Mouse (Mus musculus) heart, embryonic 10.5 days (tissue): ENCODE measurements at regions not wholly inside any gene's neighbourhood (a gene's known extent, or its start where the extent isn't known, plus 50 kb on each side); places are given as distances from the start of the nearest gene placed in this dataset.
A peak's percentile ranks its signal among the peaks of the same experiment; 100 is the strongest.

Experiments used
- DNase-seq: peaks from one replicate; pipeline ENCODE4 v3.0.0-alpha.2; 2017; ENCODE audit warnings: low spot score
- H3K27ac ChIP-seq: fragments of 300-500 bp; sonication (generic); 2 replicates; pipeline ENCODE4 v1.5.1; 2016; ENCODE audit warnings: mild to moderate bottlenecking
- H3K27me3 ChIP-seq: fragments of 300-500 bp; sonication (generic); 2 replicates; pipeline ENCODE4 v1.6.1; 2016; ENCODE audit warnings: mild to moderate bottlenecking; ENCODE audit not compliant: poor library complexity, insufficient read depth, severe bottlenecking
- H3K36me3 ChIP-seq: fragments of 300-500 bp; sonication (generic); 2 replicates; pipeline ENCODE4 v1.6.1; 2016; ENCODE audit warnings: mild to moderate bottlenecking, moderate library complexity
- H3K4me1 ChIP-seq: fragments of 300-500 bp; sonication (generic); 2 replicates; pipeline ENCODE4 v1.6.1; 2016; ENCODE audit warnings: mild to moderate bottlenecking
- H3K4me3 ChIP-seq: fragments of 300-500 bp; sonication (generic); 2 replicates; pipeline ENCODE4 v1.5.1; 2016; ENCODE audit warnings: mild to moderate bottlenecking, moderate library complexity
- H3K9me3 ChIP-seq: fragments of 300-500 bp; sonication (generic); 2 replicates; pipeline ENCODE4 v1.6.1; 2016; ENCODE audit warnings: mild to moderate bottlenecking, moderate library complexity
- WGBS: fragments of 180-500 bp; shearing (Covaris S2); methylation state at CpG from one replicate; pipeline ENCODE4 v1.1.7; 2016; 5-methylcytosine and 5-hydroxymethylcytosine counted together

GRCm38 (mm10) chr14:24911621-24912020 is 424.7 kb downstream of the Rps24 start:
- Histone ChIP-seq H3K27me3 (no peaks in the 10 kb centered on the region), H3K36me3 (no peaks in the 10 kb centered on the region), H3K4me3 (no peak overlapping the region), H3K27ac (peak overlapping the region; percentile 78), H3K9me3 (no peaks in the 10 kb centered on the region), H3K4me1 (peaks cover 33% of the 10 kb centered on the region)
- WGBS, result 50% methylated on average over 6 of the region's 6 CpGs
- no peak for DNase-seq

- Histone ChIP-seq H3K27ac (no peak overlapping the region), H3K4me3 (no peak overlapping the region), H3K27me3 (no peaks in the 10 kb centered on the region), H3K4me1 (peaks cover 10% of the 10 kb centered on the region), H3K9me3 (no peaks in the 10 kb centered on the region), H3K36me3 (no peaks in the 10 kb centered on the region)
- 89% methylated on average over 3 of the region's 3 CpGs for WGBS
- peak; percentile 48 for DNase-seq
Measured at GRCm38 (mm10) chr14:24919056-24919455, 432.1 kb downstream of the Rps24 start.

- peaks cover 10% of the 10 kb centered on the region for H3K4me1 ChIP-seq
- H3K36me3 ChIP-seq, result no peaks in the 10 kb centered on the region
- H3K9me3 ChIP-seq, result no peaks in the 10 kb centered on the region
- no peak overlapping the region for H3K4me3 ChIP-seq
- no peak overlapping the region for H3K27ac ChIP-seq
- peak; percentile 61 for DNase-seq
- H3K27me3 ChIP-seq, result 0 out of 2 replicates have a peak, but pooled peaks cover 5% of the 10 kb centered on the region
- WGBS, result 85% methylated on average over 10 of the region's 10 CpGs
Measured at GRCm38 (mm10) chr14:24922006-24922405, 435.1 kb downstream of the Rps24 start.

DNA sequence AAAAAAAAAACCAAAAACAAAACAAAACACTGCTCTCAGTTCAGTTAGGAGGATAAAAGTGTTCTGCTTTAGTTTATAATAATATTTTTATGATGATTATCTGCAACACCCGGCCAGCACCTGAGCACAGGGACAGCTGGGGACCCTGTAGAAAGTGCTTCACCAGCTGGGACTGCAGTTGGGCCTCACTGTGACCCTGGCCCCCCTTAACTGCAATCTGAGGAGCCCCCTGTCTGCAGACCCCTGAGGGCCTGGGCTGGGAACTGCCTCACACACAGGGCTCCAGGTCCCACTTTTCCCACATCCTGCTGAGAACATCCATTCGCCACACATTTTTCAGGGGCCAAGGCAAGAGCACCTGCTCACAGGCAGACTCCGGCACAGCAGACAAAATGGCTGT is 437.6 kb downstream of the Rps24 start:
- no peak for DNase-seq
- WGBS, result 82% methylated on average over 3 of the region's 3 CpGs
- no peak overlapping the region for H3K27ac ChIP-seq

GRCm38 (mm10) chr14:24926086-24927048 is 439.4 kb downstream of the Rps24 start:
- WGBS, result 62% methylated on average over 11 of the region's 11 CpGs

More for the DNA sequence above, 437.6 kb downstream of the Rps24 start:
- Histone ChIP-seq H3K4me3 (no peak overlapping the region), H3K36me3 (no peaks in the 10 kb centered on the region), H3K9me3 (no peaks in the 10 kb centered on the region), H3K4me1 (peaks cover 10% of the 10 kb centered on the region), H3K27me3 (0 out of 2 replicates have a peak, but pooled peaks cover 5% of the 10 kb centered on the region)

DNA sequence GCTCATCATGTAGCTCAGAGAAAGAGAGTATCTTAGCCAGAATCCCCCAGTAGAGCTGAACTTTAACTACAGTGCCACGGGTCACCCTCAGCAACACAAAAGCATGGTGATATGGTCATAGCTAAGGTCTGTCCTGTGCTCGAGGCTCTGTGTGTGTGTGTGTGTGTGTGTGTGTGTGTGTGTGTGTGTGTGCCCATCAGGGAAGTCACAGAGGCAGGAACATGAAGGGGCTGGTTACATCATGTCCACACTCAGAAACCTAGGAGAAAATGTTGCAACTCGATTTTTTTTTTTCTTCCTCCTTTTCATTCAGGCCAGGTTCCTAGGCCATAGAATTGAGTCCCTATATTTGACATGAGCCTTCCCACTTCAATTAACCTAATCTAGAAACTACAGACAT is 441.8 kb downstream of the Rps24 start:
- Histone ChIP-seq H3K9me3 (no peaks in the 10 kb centered on the region), H3K36me3 (no peaks in the 10 kb centered on the region), H3K27me3 (0 out of 2 replicates have a peak, but pooled peaks cover 5% of the 10 kb centered on the region), H3K4me1 (peaks cover 25% of the 10 kb centered on the region), H3K27ac (no peak overlapping the region), H3K4me3 (no peak overlapping the region)
- 74% methylated on average over 3 of the region's 3 CpGs for WGBS
- DNase-seq, result no peak

More at GRCm38 (mm10) chr14:24926086-24927048, 439.4 kb downstream of the Rps24 start:
- Histone ChIP-seq H3K4me1 (peaks cover 25% of the 10 kb centered on the region), H3K36me3 (no peaks in the 10 kb centered on the region), H3K27ac (no peak overlapping the region), H3K4me3 (no peak overlapping the region), H3K9me3 (no peaks in the 10 kb centered on the region), H3K27me3 (0 out of 2 replicates have a peak, but pooled peaks cover 5% of the 10 kb centered on the region)
- DNase-seq, result no peak

DNA sequence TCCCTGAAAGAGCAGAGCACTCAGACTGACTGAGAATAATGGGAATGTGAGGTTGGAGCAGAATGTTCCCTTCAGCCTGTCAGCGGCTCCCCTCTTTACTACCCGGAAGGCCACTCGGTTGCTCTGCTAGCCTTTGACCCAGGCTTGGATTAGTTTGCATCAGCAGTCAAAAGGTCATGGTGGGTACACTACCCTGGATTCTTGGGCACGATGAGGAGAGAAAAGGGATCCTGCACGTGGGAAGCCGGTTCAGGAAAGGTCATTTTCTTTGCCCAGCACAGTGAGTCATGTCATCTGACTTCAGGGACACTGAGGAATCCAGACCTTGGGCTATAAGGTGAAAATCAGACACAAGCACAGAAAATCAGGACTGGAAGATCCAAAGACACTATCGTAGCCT is 443.3 kb downstream of the Rps24 start:
- WGBS, result 46% methylated on average over 7 of the region's 7 CpGs
- Histone ChIP-seq H3K27ac (peak overlapping the region; percentile 62), H3K4me3 (no peak overlapping the region), H3K27me3 (0 out of 2 replicates have a peak, but pooled peaks cover 3% of the 10 kb centered on the region), H3K4me1 (peaks cover 25% of the 10 kb centered on the region), H3K9me3 (no peaks in the 10 kb centered on the region), H3K36me3 (no peaks in the 10 kb centered on the region)
- DNase-seq, result no peak

DNA sequence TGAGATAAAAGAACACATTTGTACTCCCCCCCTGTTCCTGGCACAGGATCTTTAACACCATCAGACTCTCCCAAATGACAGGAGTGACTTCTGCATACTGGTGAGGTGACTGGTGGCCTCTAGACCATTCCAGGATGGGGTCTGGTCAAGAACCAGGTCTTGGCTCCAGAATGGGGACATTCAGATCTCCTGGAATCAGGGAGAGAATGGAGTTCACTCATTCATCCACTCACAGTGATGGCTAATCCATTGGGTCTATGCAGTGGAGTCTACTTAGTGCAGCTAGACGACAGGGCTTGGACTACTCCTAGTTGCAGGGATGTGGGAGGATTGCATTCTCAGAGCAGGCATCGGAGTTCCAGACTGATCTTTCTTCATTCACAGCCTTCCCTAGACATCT is 451.0 kb downstream of the Rps24 start:
- H3K27me3 ChIP-seq, result no peaks in the 10 kb centered on the region
- 84% methylated on average over 2 of the region's 2 CpGs for WGBS
- peak; percentile 62 for DNase-seq

GRCm38 (mm10) chr14:24939068-24939467 is 452.1 kb downstream of the Rps24 start:
- H3K4me1 ChIP-seq, result 0 out of 2 replicates have a peak, but pooled peaks cover 6% of the 10 kb centered on the region
- WGBS, result 81% methylated on average over 4 of the region's 4 CpGs
- H3K36me3 ChIP-seq, result no peaks in the 10 kb centered on the region
- no peak overlapping the region for H3K4me3 ChIP-seq
- H3K27ac ChIP-seq, result no peak overlapping the region
- H3K27me3 ChIP-seq, result no peaks in the 10 kb centered on the region
- H3K9me3 ChIP-seq, result no peaks in the 10 kb centered on the region
- no peak for DNase-seq

More for the DNA sequence above, 451.0 kb downstream of the Rps24 start:
- Histone ChIP-seq H3K4me1 (0 out of 2 replicates have a peak, but pooled peaks cover 6% of the 10 kb centered on the region), H3K27ac (no peak overlapping the region), H3K4me3 (no peak overlapping the region), H3K36me3 (no peaks in the 10 kb centered on the region), H3K9me3 (no peaks in the 10 kb centered on the region)

DNA sequence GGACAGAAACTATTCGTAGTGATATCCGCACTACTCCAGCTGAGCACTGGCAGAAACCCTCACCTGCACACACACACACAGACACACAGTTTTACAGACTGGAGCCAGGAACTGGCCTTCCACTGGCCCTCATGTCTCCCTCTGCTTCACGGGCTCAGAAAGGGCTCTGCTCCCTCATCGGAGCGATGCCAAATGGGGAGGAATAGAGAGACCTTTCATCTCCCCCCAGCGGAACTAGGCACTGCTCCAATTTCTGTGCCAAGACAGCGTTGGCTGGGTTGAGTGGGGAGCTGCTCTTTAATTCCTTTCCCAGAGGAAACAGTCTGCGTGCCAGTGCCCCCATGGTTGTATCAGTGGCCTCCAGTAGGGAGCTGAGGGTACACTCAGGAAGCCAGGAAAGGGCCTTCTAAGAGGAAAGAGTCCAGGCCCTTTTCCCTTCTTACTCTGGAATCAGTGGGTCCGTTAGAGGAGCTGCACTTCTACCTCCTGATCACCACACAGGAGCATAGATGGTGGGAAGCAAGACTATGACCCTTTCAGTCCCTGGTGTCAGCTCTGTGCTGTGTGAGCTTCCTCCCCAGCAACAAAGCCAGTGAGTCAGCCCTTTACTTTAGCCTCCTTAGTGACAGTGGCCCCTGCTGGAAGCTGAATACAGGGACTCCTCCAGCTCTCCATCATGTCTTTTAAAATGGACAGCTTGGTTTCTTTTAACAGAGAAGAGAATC is 452.7 kb downstream of the Rps24 start:
- Histone ChIP-seq H3K27ac (0 out of 2 replicates have a peak overlapping the region, but pooled peaks have one; percentile 6), H3K4me1 (0 out of 2 replicates have a peak, but pooled peaks cover 6% of the 10 kb centered on the region), H3K4me3 (no peak overlapping the region), H3K36me3 (no peaks in the 10 kb centered on the region), H3K27me3 (no peaks in the 10 kb centered on the region), H3K9me3 (no peaks in the 10 kb centered on the region)
- 71% methylated on average over 9 of the region's 9 CpGs for WGBS
- DNase-seq, result peak; percentile 66

DNA sequence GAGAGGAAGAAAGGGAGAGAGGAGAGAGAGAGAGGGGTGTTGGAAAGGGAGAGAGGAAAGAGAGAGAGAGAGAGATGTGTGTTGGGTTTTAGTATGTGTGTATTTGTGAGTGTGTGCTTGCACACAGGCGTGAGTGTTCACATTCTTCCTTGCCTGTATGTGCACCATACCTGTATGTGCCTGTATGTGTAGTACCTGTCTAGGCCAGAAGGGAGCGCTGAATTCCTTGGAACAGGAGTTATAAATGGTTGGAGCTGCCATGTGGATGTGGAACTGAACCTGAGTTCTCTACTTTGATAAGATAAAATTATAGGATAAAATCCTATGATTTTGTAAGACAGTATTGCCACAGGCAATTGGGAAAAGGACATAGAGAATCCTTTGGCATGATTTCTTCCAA is 458.8 kb downstream of the Rps24 start:
- no peaks in the 10 kb centered on the region for H3K4me1 ChIP-seq
- DNase-seq, result peak; percentile 48
- no peaks in the 10 kb centered on the region for H3K27me3 ChIP-seq
- no peaks in the 10 kb centered on the region for H3K36me3 ChIP-seq
- 34% methylated on average over 2 of the region's 2 CpGs for WGBS
- no peaks in the 10 kb centered on the region for H3K9me3 ChIP-seq
- no peak overlapping the region for H3K4me3 ChIP-seq
- no peak overlapping the region for H3K27ac ChIP-seq

GRCm38 (mm10) chr14:24947084-24947483 is 460.2 kb downstream of the Rps24 start:
- Histone ChIP-seq H3K9me3 (no peaks in the 10 kb centered on the region), H3K4me1 (no peaks in the 10 kb centered on the region), H3K36me3 (no peaks in the 10 kb centered on the region), H3K27ac (no peak overlapping the region), H3K27me3 (no peaks in the 10 kb centered on the region), H3K4me3 (no peak overlapping the region)
- 83% methylated on average over 5 of the region's 5 CpGs for WGBS
- peak; percentile 11 for DNase-seq
